Mouse (Mus musculus) kidney, adult 2 months (tissue): Measurements from ENCODE around the gene Tnfsf4. TPM values are rescaled to one million over a fixed set of nuclear protein-coding genes. Genes with fewer than 3 reads are reported as not detected.

Experiments used
- DNase-seq: peaks from one replicate; pipeline ENCODE4 v3.0.0; 2021
- H3K27ac ChIP-seq: fragments of 200-500 bp; 2 replicates; pipeline ENCODE4 v1.5.1; 2012; ENCODE audit warnings: low read depth, low read length, control low read depth, inconsistent platforms; ENCODE audit not compliant: insufficient read depth
- H3K27me3 ChIP-seq: fragments of 200-500 bp; replicated peaks from 2 replicates; pipeline ENCODE4 v1.6.1; 2012; ENCODE audit warnings: mild to moderate bottlenecking, moderate library complexity, low read length, inconsistent platforms; ENCODE audit not compliant: control insufficient read depth, insufficient read depth
- H3K36me3 ChIP-seq: fragments of 200-500 bp; 2 replicates; pipeline ENCODE4 v1.6.1; 2012; ENCODE audit warnings: mild to moderate bottlenecking, moderate library complexity, low read length, inconsistent platforms; ENCODE audit not compliant: control insufficient read depth, insufficient read depth
- H3K4me1 ChIP-seq: fragments of 200-500 bp; 2 replicates; pipeline ENCODE4 v1.6.1; 2011; ENCODE audit warnings: low read length; ENCODE audit not compliant: control insufficient read depth, insufficient read depth
- H3K4me3 ChIP-seq: fragments of 200-500 bp; 2 replicates; pipeline ENCODE4 v1.5.1; 2011; ENCODE audit warnings: mild to moderate bottlenecking, low read depth, low read length, control low read depth; ENCODE audit not compliant: insufficient read depth
- CTCF ChIP-seq: fragments of 200-500 bp; conservative IDR thresholded peaks from 2 replicates; pipeline ENCODE4 v1.5.1; 2011; ENCODE audit warnings: low read depth, mild to moderate bottlenecking, control low read depth, low read length, moderate library complexity, mixed read lengths; ENCODE audit not compliant: insufficient read depth, insufficient read length
- POLR2A ChIP-seq: fragments of 200-500 bp; IDR thresholded peaks from one replicate; pipeline ENCODE4 v1.6.1; 2011; ENCODE audit warnings: low read depth, low read length, control low read depth
- WGBS: fragments of 180-500 bp; shearing (Covaris S2); methylation state at CpG from one replicate; pipeline ENCODE4 v1.1.7; 2018; 5-methylcytosine and 5-hydroxymethylcytosine counted together
- polyA plus RNA-seq: library from polyadenylated mRNA; depleted of rRNA; stranded (reverse); fragments of >200 nt; gene quantifications from 2 replicates; pipeline ENCODE4 v1.2.3, GENCODE M21; 2012; rRNA removed

Tnfsf4 gene
- polyA plus RNA-seq, result not detected in 2 replicates

DNA sequence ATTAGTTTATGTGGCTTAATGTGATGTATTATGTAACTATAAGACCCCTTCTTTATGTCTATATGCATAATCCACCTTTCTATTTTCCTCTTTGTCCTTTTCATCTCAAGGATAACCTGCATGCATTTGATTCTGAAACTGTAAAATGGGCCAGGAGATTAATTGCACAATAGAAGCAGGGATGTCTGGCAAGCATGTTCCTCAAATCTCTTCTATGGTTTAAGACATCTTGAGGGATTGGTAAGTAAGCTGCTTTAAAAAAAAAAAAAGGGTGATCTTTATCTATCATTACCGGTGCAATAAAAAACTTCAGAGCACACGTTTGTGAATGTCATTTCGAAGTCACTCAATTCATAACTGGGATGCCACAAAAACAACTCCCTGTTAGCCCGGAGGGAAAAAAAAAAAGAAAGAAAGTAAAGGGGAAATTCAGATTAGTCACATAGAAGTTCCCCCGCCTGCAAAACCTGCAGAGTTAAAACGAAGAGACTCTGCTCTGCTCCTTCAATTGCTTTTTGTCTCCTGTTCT is at the start of gene Tnfsf4:
TSS of gene Tnfsf4 (plus strand) at position 479 of the 529 bp plus-strand sequence.
- TF ChIP-seq CTCF (no peak), POLR2A (no peak)
- DNase-seq, result no peak
- 58% methylated on average over 6 of the region's 6 CpGs for WGBS

DNA sequence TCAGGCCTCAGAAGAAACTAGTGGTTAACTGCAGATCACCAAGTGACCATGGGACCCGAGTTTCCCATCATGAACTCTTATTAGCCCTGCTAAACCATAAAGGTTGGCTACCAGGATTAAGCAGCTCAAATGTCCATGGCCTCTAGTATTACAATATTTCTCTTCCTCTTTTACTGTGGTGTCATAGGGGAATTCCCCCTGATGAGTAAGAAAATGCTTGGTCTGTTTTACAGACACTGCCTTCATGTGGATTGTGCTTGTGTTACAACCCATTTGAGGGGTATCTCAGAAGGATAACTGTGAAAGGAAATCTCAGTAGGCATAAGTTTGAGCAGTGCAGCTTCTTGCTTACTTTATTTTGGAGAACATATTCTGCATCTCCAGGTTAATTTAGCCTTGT is 44.2 kb upstream of the Tnfsf4 start:
- DNase-seq, result no peak
- Histone ChIP-seq H3K36me3 (no peaks in the 10 kb centered on the region), H3K27me3 (no peaks in the 10 kb centered on the region), H3K27ac (no peak overlapping the region), H3K4me1 (no peaks in the 10 kb centered on the region), H3K4me3 (no peak overlapping the region)
- TF ChIP-seq CTCF (no peak), POLR2A (no peak)
- WGBS, result 46% methylated on average over 1 of the region's 1 CpGs

More for the DNA sequence above, at the start of gene Tnfsf4:
- no peaks in the 10 kb centered on the region for H3K36me3 ChIP-seq
- no peak within 1 kb of the TSS for H3K27ac ChIP-seq
- H3K27me3 ChIP-seq, result 0 out of 2 replicates have a peak, but pooled peaks cover 1% of the 10 kb centered on the region
- H3K4me3 ChIP-seq, result no peak within 1 kb of the TSS
- H3K4me1 ChIP-seq, result no peaks in the 10 kb centered on the region

DNA sequence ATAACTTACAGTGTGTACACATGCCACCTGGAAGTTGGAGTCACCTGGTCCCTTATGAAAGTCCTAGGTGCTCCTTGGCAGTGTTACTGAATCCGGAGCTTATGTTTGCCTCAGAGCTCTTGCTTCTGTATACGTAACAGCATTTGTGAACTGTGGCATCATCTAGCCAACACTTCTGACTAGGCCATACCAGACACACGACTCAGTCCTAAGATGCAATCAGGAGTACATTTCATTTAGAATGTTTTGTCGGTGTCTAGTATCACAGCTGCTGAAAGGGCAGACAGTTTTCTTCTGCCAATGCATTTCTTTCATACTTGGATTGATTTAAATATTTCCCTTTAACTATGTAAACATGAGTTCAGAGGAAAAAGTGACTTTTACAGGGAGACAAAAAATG is 30.2 kb upstream of the Tnfsf4 start:
- WGBS, result 72% methylated on average over 4 of the region's 4 CpGs
- Histone ChIP-seq H3K4me3 (no peak overlapping the region), H3K4me1 (no peaks in the 10 kb centered on the region), H3K27me3 (no peaks in the 10 kb centered on the region), H3K36me3 (no peaks in the 10 kb centered on the region), H3K27ac (no peak overlapping the region)
- no peak for TF ChIP-seq POLR2A
- no peak for TF ChIP-seq CTCF
- DNase-seq, result no peak

DNA sequence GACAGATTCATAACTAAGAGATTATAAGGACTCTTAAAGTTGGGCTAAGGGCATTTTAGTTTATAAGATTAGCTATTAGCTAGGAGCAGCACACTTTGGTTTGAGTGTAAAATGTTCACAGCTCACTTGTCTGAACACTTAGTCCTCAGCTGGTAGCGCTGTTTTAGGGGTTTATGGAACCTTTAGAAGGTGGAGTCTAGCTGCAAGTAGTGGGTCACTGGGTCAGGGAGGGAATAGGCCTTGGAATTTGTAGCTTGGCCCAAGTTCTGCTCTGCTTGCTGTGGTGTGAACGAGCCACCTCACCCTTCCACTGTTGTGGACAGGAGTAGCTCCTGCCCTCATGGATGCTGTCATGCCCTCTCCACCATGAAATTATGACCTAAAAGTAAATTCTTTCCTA is 23.3 kb upstream of the Tnfsf4 start:
- Histone ChIP-seq H3K27ac (no peak overlapping the region), H3K4me1 (peaks cover 3% of the 10 kb centered on the region; the same call in 1 of the 2 replicates), H3K4me3 (no peak overlapping the region), H3K36me3 (no peaks in the 10 kb centered on the region), H3K27me3 (no peaks in the 10 kb centered on the region)
- 36% methylated on average over 2 of the region's 2 CpGs for WGBS
- no peak for TF ChIP-seq POLR2A
- TF ChIP-seq CTCF, result no peak
- peak; percentile 62 for DNase-seq

DNA sequence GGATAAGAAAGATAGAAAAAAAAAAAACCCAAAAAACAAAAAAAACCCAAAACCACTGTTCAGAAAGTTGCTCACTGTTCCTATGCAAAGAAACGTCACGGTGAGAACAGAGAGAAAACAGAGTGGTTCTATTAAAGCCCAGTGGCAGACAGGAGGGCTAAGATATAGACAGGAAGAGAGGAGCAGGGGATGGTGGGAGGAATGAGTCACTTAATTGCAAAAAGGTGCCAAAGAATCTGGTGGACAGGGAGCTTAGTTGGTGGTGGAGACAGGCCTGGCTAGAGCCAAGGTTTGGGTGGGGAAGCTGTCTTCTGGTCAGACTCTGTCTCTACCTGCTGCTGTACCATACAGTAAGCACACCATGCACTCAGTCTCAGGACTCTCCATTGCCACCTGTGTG is 19.3 kb upstream of the Tnfsf4 start:
- Histone ChIP-seq H3K27me3 (no peaks in the 10 kb centered on the region), H3K36me3 (no peaks in the 10 kb centered on the region), H3K4me3 (no peak overlapping the region), H3K4me1 (peaks cover 7% of the 10 kb centered on the region; the same call in 1 of the 2 replicates), H3K27ac (no peak overlapping the region)
- no peak for TF ChIP-seq CTCF
- no peak for TF ChIP-seq POLR2A
- DNase-seq, result no peak
- 87% methylated on average over 2 of the region's 2 CpGs for WGBS

DNA sequence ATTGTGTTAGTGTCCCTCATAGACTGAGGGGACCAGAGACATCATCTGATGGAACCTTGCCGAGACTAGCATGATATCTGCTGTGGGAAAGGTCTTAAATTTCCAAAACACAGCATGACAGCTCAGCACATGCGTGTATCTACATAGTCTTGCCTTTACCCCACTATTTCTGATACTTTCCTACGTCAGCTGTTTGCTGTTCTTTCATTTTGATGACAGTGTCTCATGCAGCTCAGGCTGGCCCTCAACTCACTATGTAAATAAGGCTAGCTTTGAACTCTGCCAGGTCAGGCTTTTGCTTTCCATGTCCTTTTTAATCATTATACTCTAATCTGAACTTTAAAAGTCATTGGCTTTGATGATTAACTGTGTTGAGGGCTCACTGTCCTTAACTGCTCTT is 16.6 kb upstream of the Tnfsf4 start:
- TF ChIP-seq POLR2A (no peak), CTCF (no peak)
- peak; percentile 57 for DNase-seq
- 77% methylated on average over 3 of the region's 3 CpGs for WGBS

DNA sequence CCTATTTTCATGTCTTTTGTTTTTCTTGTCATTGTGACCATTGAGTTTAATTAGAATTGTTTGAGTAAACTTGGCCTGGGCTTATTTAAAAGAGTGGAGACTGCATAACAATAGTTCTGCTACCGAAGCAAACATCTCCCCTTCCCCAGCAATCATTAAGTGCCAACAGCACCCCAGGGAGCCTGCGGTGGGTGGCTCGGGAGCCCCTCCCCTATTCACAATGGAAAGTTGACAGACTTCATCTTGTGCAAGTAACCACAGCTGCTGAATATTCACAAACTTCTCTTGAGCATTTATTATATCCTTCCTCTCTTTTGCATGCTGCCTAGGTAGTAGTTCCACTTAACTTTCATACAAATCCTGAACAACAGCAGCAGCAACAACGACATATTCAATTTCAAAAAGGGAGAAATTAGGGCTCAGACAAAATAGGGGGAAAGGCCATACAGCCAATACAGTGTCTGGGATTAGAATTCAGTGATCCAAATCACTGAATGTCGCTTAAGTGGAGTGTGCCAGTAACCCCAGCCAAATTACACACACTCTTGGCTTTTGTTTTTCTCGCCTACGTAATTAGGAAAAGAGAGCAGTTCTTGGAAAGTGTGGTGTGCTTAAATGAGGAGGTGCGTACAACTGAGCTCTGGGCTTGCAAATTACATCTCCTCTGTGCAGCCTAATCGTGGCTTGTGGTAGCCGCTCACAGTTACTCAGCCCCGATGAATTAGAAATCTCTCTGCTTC is 15.4 kb upstream of the Tnfsf4 start:
- peaks cover 4% of the 10 kb centered on the region; the same call in 1 of the 2 replicates for H3K4me1 ChIP-seq
- 22% methylated on average over 11 of the region's 11 CpGs for WGBS
- no peak overlapping the region for H3K4me3 ChIP-seq
- no peak overlapping the region for H3K27ac ChIP-seq
- no peaks in the 10 kb centered on the region; the same call in 1 of the 2 replicates for H3K27me3 ChIP-seq
- peak; percentile 76 for DNase-seq
- no peaks in the 10 kb centered on the region for H3K36me3 ChIP-seq
- no peak for TF ChIP-seq POLR2A
- no peak for TF ChIP-seq CTCF

More for the DNA sequence above, 16.6 kb upstream of the Tnfsf4 start:
- no peaks in the 10 kb centered on the region for H3K36me3 ChIP-seq
- H3K4me3 ChIP-seq, result no peak overlapping the region
- H3K4me1 ChIP-seq, result peaks cover 4% of the 10 kb centered on the region; the same call in 1 of the 2 replicates
- H3K27me3 ChIP-seq, result no peaks in the 10 kb centered on the region
- H3K27ac ChIP-seq, result no peak overlapping the region
